Mouse (Mus musculus) neural tube, embryonic 11.5 days (tissue): Measurements from ENCODE around the gene Picalm. TPM values are rescaled to one million over a fixed set of nuclear protein-coding genes. Genes with fewer than 3 reads are reported as not detected.

Experiments
- ATAC-seq: fragments of 200-750 bp; cut with Nextera tagmentation; 2 replicates; pipeline ENCODE4 v1.8.0; 2017; ENCODE audit warnings: moderate number of reproducible peaks, mild to moderate bottlenecking, moderate TSS enrichment, moderate library complexity; ENCODE audit not compliant: insufficient read depth, low FRiP score, low TSS enrichment
- DNase-seq: peaks from one replicate; pipeline ENCODE4 v3.0.0-alpha.2; 2015; ENCODE audit warnings: low spot score
- H3K27ac ChIP-seq: fragments of 300-500 bp; sonication (generic); 2 replicates; pipeline ENCODE4 v1.5.1; 2014; ENCODE audit warnings: low read depth, mild to moderate bottlenecking, low read length
- H3K27me3 ChIP-seq: fragments of 300-500 bp; sonication (generic); 2 replicates; pipeline ENCODE4 v1.6.1; 2014; ENCODE audit warnings: mild to moderate bottlenecking, low read length, mixed read lengths; ENCODE audit not compliant: control insufficient read depth, insufficient read depth
- H3K36me3 ChIP-seq: fragments of 300-500 bp; sonication (generic); 2 replicates; pipeline ENCODE4 v1.6.1; 2014; ENCODE audit warnings: mild to moderate bottlenecking, low read length, moderate library complexity, mixed read lengths; ENCODE audit not compliant: control insufficient read depth, insufficient read depth
- H3K4me1 ChIP-seq: fragments of 300-500 bp; sonication (generic); 2 replicates; pipeline ENCODE4 v1.6.1; 2014; ENCODE audit warnings: low read length, mixed read lengths; ENCODE audit not compliant: control insufficient read depth, insufficient read depth
- H3K4me2 ChIP-seq: fragments of 300-500 bp; sonication (generic); 2 replicates; pipeline ENCODE4 v1.6.1; 2014; ENCODE audit warnings: low read depth, mild to moderate bottlenecking, moderate library complexity
- H3K4me3 ChIP-seq: fragments of 300-500 bp; sonication (generic); 2 replicates; pipeline ENCODE4 v1.5.1; 2014; ENCODE audit warnings: low read depth, low read length
- H3K9ac ChIP-seq: fragments of 300-500 bp; sonication (generic); 2 replicates; pipeline ENCODE4 v1.6.1; 2014; ENCODE audit warnings: mild to moderate bottlenecking, low read length
- H3K9me3 ChIP-seq: fragments of 300-500 bp; sonication (generic); 2 replicates; pipeline ENCODE4 v1.6.1; 2016; ENCODE audit warnings: low read length; ENCODE audit not compliant: control insufficient read depth
- whole genome bisulfite sequencing: fragments of 180-500 bp; shearing (Covaris S2); extraction: QIAGEN DNeasy Blood & Tissue Kit; methylation state at CpG from one replicate; pipeline ENCODE4 v1.1.7; 2014; 5-methylcytosine and 5-hydroxymethylcytosine counted together
- polyA plus RNA-seq: library from polyadenylated mRNA; unstranded; fragments of >200 nt; fragmentation: Nextera tagmentation; extraction: Ambion mirVana; gene quantifications from 2 replicates; pipeline ENCODE4 v1.2.1, GENCODE M21; 2014

Picalm gene
- polyA plus RNA-seq, 1 experiment from 2014 or later = 37.5 TPM

- H3K4me1 ChIP-seq = peaks cover 12% of the 10 kb centered on the region; the same call in 1 of the 2 replicates
- no peaks in the 10 kb centered on the region for H3K9me3 ChIP-seq
- no peaks in the 10 kb centered on the region for H3K36me3 ChIP-seq
- H3K4me3 ChIP-seq = peak overlapping the region; percentile 87
- WGBS = 81% methylated on average over 8 of the region's 8 CpGs
- no peaks in the 10 kb centered on the region for H3K27me3 ChIP-seq
- H3K4me2 ChIP-seq = peak overlapping the region; percentile 85
- H3K27ac ChIP-seq = 0 out of 2 replicates have a peak overlapping the region, but pooled peaks have one; percentile 93
- H3K9ac ChIP-seq = no peak overlapping the region; the same call in 1 of the 2 replicates
- DNase-seq (no peak), ATAC-seq (no peak)
Measured at GRCm38 (mm10) chr7:90128631-90129200, 1.3 kb upstream of the Picalm start.

DNA sequence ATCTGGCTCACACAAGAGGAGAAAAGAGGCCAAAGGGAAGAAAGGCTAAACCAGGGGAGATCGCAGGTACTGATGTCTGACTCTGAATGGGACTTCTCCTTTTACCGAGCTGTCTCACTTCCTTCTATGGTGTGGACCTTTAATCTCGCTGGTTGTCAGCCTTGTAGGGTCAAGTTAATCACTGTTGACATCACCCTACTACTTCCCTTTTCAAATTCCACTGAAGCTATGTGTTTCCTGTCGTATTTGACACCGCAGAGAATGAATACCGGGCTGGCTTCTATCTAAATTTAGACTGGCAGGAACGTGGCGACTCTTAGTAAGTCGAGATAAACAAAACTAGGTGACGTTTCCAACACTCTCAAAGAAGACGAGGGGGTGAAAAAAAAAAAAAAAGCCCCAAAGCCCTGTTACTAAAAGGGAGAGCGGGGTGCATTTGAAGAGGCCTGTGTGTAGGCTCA is 712 bp upstream of the Picalm start:
- DNase-seq (no peak), ATAC-seq (no peak)
- WGBS = 0% methylated on average over 12 of the region's 12 CpGs

GRCm38 (mm10) chr7:90130501-90131375 is 725 bp downstream of the Picalm start:
- Histone ChIP-seq H3K4me3 (peak overlapping the region; percentile 87), H3K36me3 (no peaks in the 10 kb centered on the region), H3K27me3 (no peaks in the 10 kb centered on the region), H3K9me3 (no peaks in the 10 kb centered on the region), H3K27ac (peak overlapping the region; percentile 93), H3K9ac (peak overlapping the region; percentile 97), H3K4me2 (peak overlapping the region; percentile 85), H3K4me1 (peaks cover 12% of the 10 kb centered on the region; the same call in 1 of the 2 replicates)
- WGBS = under 1% methylated on average over 39 of the region's 39 CpGs
- peak; percentile 69 for ATAC-seq
- DNase-seq = peak; percentile 58

More for the DNA sequence above, 712 bp upstream of the Picalm start:
- peak overlapping the region; percentile 93 for H3K27ac ChIP-seq
- H3K4me2 ChIP-seq = peak overlapping the region; percentile 85
- H3K27me3 ChIP-seq = no peaks in the 10 kb centered on the region
- H3K9ac ChIP-seq = peak overlapping the region; percentile 97
- H3K4me1 ChIP-seq = peaks cover 12% of the 10 kb centered on the region; the same call in 1 of the 2 replicates
- H3K4me3 ChIP-seq = peak overlapping the region; percentile 87
- H3K36me3 ChIP-seq = no peaks in the 10 kb centered on the region
- H3K9me3 ChIP-seq = no peaks in the 10 kb centered on the region

DNA sequence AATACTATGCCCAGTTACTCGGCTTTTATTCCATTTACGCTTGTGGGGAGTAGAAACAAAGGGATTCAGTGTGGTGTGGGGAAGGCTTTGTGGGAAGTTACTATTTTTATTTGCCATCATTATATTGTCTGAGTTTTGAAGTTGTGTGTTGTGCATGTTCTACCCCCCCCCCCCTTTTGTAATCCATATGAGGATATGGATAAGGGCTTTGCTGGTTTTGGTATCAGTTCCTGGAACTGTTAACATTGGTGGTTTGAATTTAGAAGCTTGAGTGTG is 1.3 kb downstream of the Picalm start:
- no peak for DNase-seq
- peak overlapping the region; percentile 97 for H3K9ac ChIP-seq
- ATAC-seq = no peak
- H3K36me3 ChIP-seq = no peaks in the 10 kb centered on the region
- H3K27me3 ChIP-seq = no peaks in the 10 kb centered on the region
- WGBS = 0% methylated on average over 2 of the region's 2 CpGs
- peak overlapping the region; percentile 87 for H3K4me3 ChIP-seq
- H3K9me3 ChIP-seq = no peaks in the 10 kb centered on the region
- no peak overlapping the region for H3K27ac ChIP-seq
- peak overlapping the region; percentile 85 for H3K4me2 ChIP-seq
- peaks cover 12% of the 10 kb centered on the region; the same call in 1 of the 2 replicates for H3K4me1 ChIP-seq

DNA sequence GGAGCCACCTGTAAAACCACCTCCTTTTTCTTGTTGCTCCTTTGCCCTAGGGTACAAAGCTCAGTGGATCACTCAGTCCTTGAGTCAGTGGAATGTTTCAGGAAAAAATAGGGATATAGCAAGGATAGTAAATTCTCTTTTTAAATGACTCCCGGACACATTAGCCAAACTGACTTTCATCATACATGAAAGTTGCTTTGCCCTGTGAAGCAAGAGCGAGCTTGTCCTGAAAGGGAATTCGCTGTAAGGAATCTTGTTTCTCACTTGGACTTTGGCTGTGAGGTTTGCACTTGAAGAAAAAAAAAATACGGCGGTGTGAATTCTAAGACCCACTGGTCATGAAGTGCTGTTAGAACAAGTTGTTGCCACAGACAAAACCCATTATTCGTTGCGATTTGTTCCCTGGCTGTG is 1.8 kb downstream of the Picalm start:
- ATAC-seq = no peak
- WGBS = 25% methylated on average over 7 of the region's 7 CpGs
- H3K27me3 ChIP-seq = no peaks in the 10 kb centered on the region
- no peak overlapping the region for H3K27ac ChIP-seq
- peak overlapping the region; percentile 85 for H3K4me2 ChIP-seq
- no peak for DNase-seq
- peak overlapping the region; percentile 87 for H3K4me3 ChIP-seq
- no peaks in the 10 kb centered on the region for H3K9me3 ChIP-seq
- no peaks in the 10 kb centered on the region for H3K36me3 ChIP-seq
- peak overlapping the region; percentile 97 for H3K9ac ChIP-seq
- peaks cover 12% of the 10 kb centered on the region; the same call in 1 of the 2 replicates for H3K4me1 ChIP-seq

DNA sequence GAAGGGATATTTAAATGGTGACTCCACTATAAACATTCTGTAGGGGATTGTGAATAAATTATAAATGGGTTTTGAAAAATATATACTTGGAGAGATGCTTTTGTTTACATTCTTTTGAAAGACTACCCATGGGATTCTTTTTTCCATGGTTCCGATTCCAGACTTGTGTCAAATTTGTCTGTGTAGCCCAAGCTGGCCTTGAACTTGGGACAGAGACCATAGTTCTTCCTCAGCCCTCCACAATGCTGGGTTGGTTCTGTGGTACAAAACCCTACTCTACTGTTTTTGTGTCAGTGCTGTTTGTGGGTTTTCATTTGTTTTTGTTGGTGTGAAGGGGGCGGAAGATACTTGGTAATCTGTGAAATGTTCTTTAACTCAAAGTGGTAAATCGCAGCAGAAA is 2.3 kb downstream of the Picalm start:
- Histone ChIP-seq H3K4me1 (peaks cover 12% of the 10 kb centered on the region; the same call in 1 of the 2 replicates), H3K9me3 (no peaks in the 10 kb centered on the region), H3K27me3 (no peaks in the 10 kb centered on the region), H3K36me3 (no peaks in the 10 kb centered on the region), H3K4me3 (peak overlapping the region; percentile 87), H3K9ac (peak overlapping the region; percentile 97; the same call in 1 of the 2 replicates), H3K27ac (no peak overlapping the region), H3K4me2 (peak overlapping the region; percentile 85)
- ATAC-seq = no peak
- no peak for DNase-seq
- 79% methylated on average over 3 of the region's 3 CpGs for WGBS

DNA sequence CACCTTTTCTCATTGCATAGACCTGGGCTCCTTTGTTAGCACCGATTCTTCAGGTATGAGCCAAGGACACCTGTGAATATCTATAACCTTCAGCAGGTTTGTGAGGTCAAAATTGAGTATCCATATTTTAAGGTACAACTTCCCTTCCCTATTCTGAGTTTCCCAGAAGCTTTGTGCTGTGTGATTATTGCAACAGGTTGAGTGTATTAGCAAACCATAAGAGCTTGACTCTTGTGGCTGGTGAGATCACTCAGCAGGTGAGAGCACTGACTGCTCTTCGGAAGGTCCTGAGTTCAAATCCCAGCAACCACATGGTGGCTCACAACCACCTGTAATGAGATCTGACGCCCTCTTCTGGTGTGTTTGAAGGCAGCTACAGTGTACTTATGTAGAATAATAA is 6.7 kb downstream of the Picalm start:
- Histone ChIP-seq H3K27ac (no peak overlapping the region), H3K4me1 (peaks cover 9% of the 10 kb centered on the region; the same call in 1 of the 2 replicates), H3K27me3 (no peaks in the 10 kb centered on the region), H3K9ac (no peak overlapping the region), H3K4me3 (no peak overlapping the region), H3K36me3 (no peaks in the 10 kb centered on the region), H3K9me3 (no peaks in the 10 kb centered on the region), H3K4me2 (no peak overlapping the region)
- ATAC-seq (no peak), DNase-seq (no peak)
- WGBS = 92% methylated on average over 3 of the region's 3 CpGs

DNA sequence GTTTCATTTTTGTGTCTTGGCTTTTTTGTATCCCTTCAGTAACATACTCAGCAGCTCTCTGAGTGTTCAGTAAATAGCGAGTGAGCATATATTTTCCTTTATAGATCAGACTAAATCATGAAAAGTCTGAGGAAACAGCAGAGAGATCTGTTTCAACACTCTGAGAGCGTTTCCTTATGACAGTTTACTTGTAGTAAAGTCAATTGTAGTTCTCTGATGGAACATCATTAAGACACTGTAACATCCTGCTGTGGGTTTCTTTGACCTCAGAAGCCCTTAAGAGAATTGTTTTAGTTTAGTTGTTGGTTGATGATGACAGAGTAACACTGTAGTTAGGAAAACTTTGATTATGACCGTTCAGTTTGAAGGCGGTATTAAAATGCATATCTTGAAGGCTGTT is 8.3 kb downstream of the Picalm start:
- no peaks in the 10 kb centered on the region for H3K9me3 ChIP-seq
- no peak overlapping the region for H3K4me2 ChIP-seq
- ATAC-seq (no peak), DNase-seq (no peak)
- 79% methylated on average over 4 of the region's 4 CpGs for WGBS
- H3K36me3 ChIP-seq = no peaks in the 10 kb centered on the region
- no peak overlapping the region for H3K27ac ChIP-seq
- no peaks in the 10 kb centered on the region for H3K4me1 ChIP-seq
- no peak overlapping the region for H3K9ac ChIP-seq
- no peaks in the 10 kb centered on the region for H3K27me3 ChIP-seq
- H3K4me3 ChIP-seq = no peak overlapping the region
